Mouse (Mus musculus) stomach, embryonic 14.5 days (tissue): ENCODE measurements at regions not wholly inside any gene's neighbourhood (a gene's known extent, or its start where the extent isn't known, plus 50 kb on each side); places are given as distances from the start of the nearest gene placed in this dataset.
"Not testable (repeated sequence)": the region's sequence is repeated elsewhere in the genome, so short reads cannot be mapped to it uniquely, and the experiment has no call there.

Experiments
- ATAC-seq: fragments of 200-750 bp; cut with Nextera tagmentation; 2 replicates; pipeline ENCODE4 v1.8.0; 2017; ENCODE audit warnings: low read depth, moderate TSS enrichment; ENCODE audit not compliant: insufficient number of reproducible peaks, insufficient read depth, low FRiP score
- H3K27ac ChIP-seq: fragments of 300-500 bp; sonication (generic); 2 replicates; pipeline ENCODE4 v1.5.1; 2014; ENCODE audit warnings: mild to moderate bottlenecking, low read length, moderate library complexity, mixed read lengths
- H3K27me3 ChIP-seq: fragments of 300-500 bp; sonication (generic); 2 replicates; pipeline ENCODE4 v1.6.1; 2014; ENCODE audit warnings: low read length, control low read depth, mixed read lengths; ENCODE audit not compliant: control insufficient read depth, insufficient read depth
- H3K36me3 ChIP-seq: fragments of 300-500 bp; sonication (generic); 2 replicates; pipeline ENCODE4 v1.6.1; 2014; ENCODE audit warnings: mild to moderate bottlenecking, control low read depth, low read length, moderate library complexity, mixed read lengths; ENCODE audit not compliant: control insufficient read depth, insufficient read depth
- H3K4me1 ChIP-seq: fragments of 300-500 bp; sonication (generic); 2 replicates; pipeline ENCODE4 v1.6.1; 2014; ENCODE audit warnings: low read length, control low read depth, mixed read lengths; ENCODE audit not compliant: control insufficient read depth, insufficient read depth
- H3K4me2 ChIP-seq: fragments of 300-500 bp; sonication (generic); replicated peaks from 2 replicates; pipeline ENCODE4 v1.6.1; 2014; ENCODE audit warnings: low read depth, low read length, control low read depth
- H3K4me3 ChIP-seq: fragments of 300-500 bp; sonication (generic); 2 replicates; pipeline ENCODE4 v1.5.1; 2014; ENCODE audit warnings: low read depth, low read length, control low read depth
- H3K9ac ChIP-seq: fragments of 300-500 bp; sonication (generic); replicated peaks from 2 replicates; pipeline ENCODE4 v1.6.1; 2014; ENCODE audit warnings: low read depth, mild to moderate bottlenecking, control low read depth, low read length, moderate library complexity, mixed read lengths
- H3K9me3 ChIP-seq: fragments of 300-500 bp; sonication (generic); 2 replicates; pipeline ENCODE4 v1.6.1; 2016; ENCODE audit warnings: low read depth, low read length, control low read depth; ENCODE audit not compliant: control insufficient read depth
- WGBS: fragments of 180-500 bp; shearing (Covaris S2); extraction: QIAGEN DNeasy Blood & Tissue Kit; methylation state at CpG from one replicate; pipeline ENCODE4 v1.1.7; 2014; 5-methylcytosine and 5-hydroxymethylcytosine counted together

- not testable (repeated sequence) for H3K4me1 ChIP-seq, H3K4me2 ChIP-seq, H3K27me3 ChIP-seq, H3K4me3 ChIP-seq, H3K27ac ChIP-seq, H3K36me3 ChIP-seq, H3K9me3 ChIP-seq, ATAC-seq, H3K9ac ChIP-seq
- WGBS, result 80% methylated on average over 2 of the region's 2 CpGs
Measured at GRCm38 (mm10) chr17:48737181-48737580, 195.0 kb upstream of the Lrfn2 start.

GRCm38 (mm10) chr17:48738708-48739107 lies 193.5 kb upstream of the Lrfn2 start:
- H3K27ac ChIP-seq, result no peak overlapping the region
- H3K36me3 ChIP-seq, result no peaks in the 10 kb centered on the region
- ATAC-seq, result peak; percentile 84
- no peaks in the 10 kb centered on the region for H3K4me1 ChIP-seq
- H3K27me3 ChIP-seq, result no peaks in the 10 kb centered on the region
- 56% methylated on average over 5 of the region's 5 CpGs for WGBS
- no peak overlapping the region for H3K4me2 ChIP-seq
- no peak overlapping the region for H3K9ac ChIP-seq
- H3K4me3 ChIP-seq, result no peak overlapping the region
- H3K9me3 ChIP-seq, result no peaks in the 10 kb centered on the region

GRCm38 (mm10) chr17:48742769-48743405 lies 189.3 kb upstream of the Lrfn2 start:
- H3K36me3 ChIP-seq, result no peaks in the 10 kb centered on the region
- 76% methylated on average over 13 of the region's 13 CpGs for WGBS
- no peaks in the 10 kb centered on the region for H3K4me1 ChIP-seq
- no peak overlapping the region for H3K27ac ChIP-seq
- ATAC-seq, result no peak
- H3K4me3 ChIP-seq, result no peak overlapping the region
- H3K4me2 ChIP-seq, result no peak overlapping the region
- no peak overlapping the region for H3K9ac ChIP-seq
- H3K27me3 ChIP-seq, result no peaks in the 10 kb centered on the region
- no peaks in the 10 kb centered on the region for H3K9me3 ChIP-seq

GRCm38 (mm10) chr17:48770099-48770498 lies 162.1 kb upstream of the Lrfn2 start:
- H3K27me3 ChIP-seq, result no peaks in the 10 kb centered on the region
- H3K36me3 ChIP-seq, result no peaks in the 10 kb centered on the region
- ATAC-seq, result no peak
- no peak overlapping the region for H3K4me2 ChIP-seq
- no peak overlapping the region for H3K4me3 ChIP-seq
- 63% methylated on average over 2 of the region's 2 CpGs for WGBS
- H3K9me3 ChIP-seq, result no peaks in the 10 kb centered on the region
- H3K9ac ChIP-seq, result no peak overlapping the region
- no peaks in the 10 kb centered on the region for H3K4me1 ChIP-seq
- no peak overlapping the region for H3K27ac ChIP-seq

- H3K27me3 ChIP-seq, result no peaks in the 10 kb centered on the region
- H3K4me3 ChIP-seq, result no peak overlapping the region
- no peaks in the 10 kb centered on the region for H3K9me3 ChIP-seq
- no peak for ATAC-seq
- no peaks in the 10 kb centered on the region for H3K4me1 ChIP-seq
- no peak overlapping the region for H3K27ac ChIP-seq
- no peaks in the 10 kb centered on the region for H3K36me3 ChIP-seq
- H3K9ac ChIP-seq, result no peak overlapping the region
- no peak overlapping the region for H3K4me2 ChIP-seq
- 86% methylated on average over 13 of the region's 13 CpGs for WGBS
Measured at GRCm38 (mm10) chr17:48771721-48772320, 160.4 kb upstream of the Lrfn2 start.

GRCm38 (mm10) chr17:48774172-48774890 lies 157.8 kb upstream of the Lrfn2 start:
- Histone ChIP-seq H3K9me3 (no peaks in the 10 kb centered on the region), H3K4me2 (no peak overlapping the region), H3K9ac (no peak overlapping the region), H3K4me3 (no peak overlapping the region), H3K36me3 (no peaks in the 10 kb centered on the region), H3K27ac (no peak overlapping the region), H3K4me1 (no peaks in the 10 kb centered on the region), H3K27me3 (no peaks in the 10 kb centered on the region)
- WGBS, result 40% methylated on average over 15 of the region's 15 CpGs
- ATAC-seq, result no peak

GRCm38 (mm10) chr17:48775479-48775878 lies 156.7 kb upstream of the Lrfn2 start:
- Histone ChIP-seq H3K9ac (no peak overlapping the region), H3K27me3 (no peaks in the 10 kb centered on the region), H3K36me3 (no peaks in the 10 kb centered on the region), H3K4me2 (no peak overlapping the region), H3K27ac (no peak overlapping the region), H3K4me1 (no peaks in the 10 kb centered on the region), H3K4me3 (no peak overlapping the region), H3K9me3 (no peaks in the 10 kb centered on the region)
- no peak for ATAC-seq
- WGBS, result 77% methylated on average over 5 of the region's 5 CpGs

- Histone ChIP-seq H3K4me2 (no peak overlapping the region), H3K4me3 (no peak overlapping the region), H3K27ac (no peak overlapping the region), H3K9ac (no peak overlapping the region), H3K9me3 (no peaks in the 10 kb centered on the region), H3K36me3 (no peaks in the 10 kb centered on the region), H3K27me3 (no peaks in the 10 kb centered on the region), H3K4me1 (no peaks in the 10 kb centered on the region)
- WGBS, result 15% methylated on average over 2 of the region's 2 CpGs
- no peak for ATAC-seq
Measured at GRCm38 (mm10) chr17:48776502-48776902, 155.7 kb upstream of the Lrfn2 start.
